Comparison of ENCODE assay signal across 26 mouse cellular contexts in the genomic region with DNA sequence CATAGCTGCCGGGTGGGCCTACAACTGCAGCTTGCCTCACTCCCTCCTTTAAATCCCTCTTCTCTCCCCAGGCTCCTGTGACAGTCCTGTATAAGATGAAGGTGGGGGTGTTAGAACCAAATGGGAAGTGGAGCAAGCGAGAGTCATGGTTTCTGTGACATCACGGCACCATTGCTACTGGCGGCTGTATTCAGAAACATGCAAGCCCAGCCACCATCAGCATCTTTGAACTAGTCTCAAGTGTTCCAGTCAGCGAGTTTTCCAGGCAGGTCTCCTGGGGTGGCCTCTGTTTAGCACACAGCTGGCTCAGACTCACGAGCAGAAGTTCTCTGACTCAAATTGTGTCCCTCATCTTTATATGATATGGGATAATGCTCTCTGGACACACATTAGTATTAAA.
DNase-seq lines count a peak whose midpoint lies in the region; ATAC-seq and TF ChIP-seq lines count a peak whose summit lies in the region.
"Had no signal": no experiment of that assay in that cellular context is flagged by ENCODE, and none has a peak within 500 bp of the region (broad histone marks: within the 10 kb centered on the region; RNA-seq: fewer than 3 reads in every experiment).

No protein-coding gene starts in this region.

- no peak overlapping the region for H3K9ac ChIP-seq in hindbrain, embryonic 15.5 days
- H3K9ac ChIP-seq in hindbrain, embryonic 14.5 days = no peak overlapping the region
- H3K9ac ChIP-seq in CH12.LX (ENCODE audit: insufficient read depth, low read depth) = no peak overlapping the region
- no peak overlapping the region for H3K9ac ChIP-seq in kidney, embryonic 15.5 days
- H3K9ac ChIP-seq: embryonic facial prominence, embryonic 13.5 days; embryonic facial prominence, embryonic 15.5 days; forebrain, embryonic 12.5 days had no signal

- dilution Hi-C loops in CH12.LX (cut with MboI; ENCODE audit: extremely low pct_ligation_motif_present, extremely low pct_unique_long_range_greater_than_20kb, low sequenced_read_pairs) = no loop called here

- no peak overlapping the region for H3K4me3 ChIP-seq in hindbrain, embryonic 15.5 days
- no peak overlapping the region for H3K4me3 ChIP-seq in hindbrain, embryonic 14.5 days (replicated peaks; ENCODE audit: low read length)
- H3K4me3 ChIP-seq in CH12.LX (replicated peaks in 1 of 3; ENCODE audit: low read depth in 2 of 3, low read length in 2 of 3, poor library complexity in 1 of 3) = peak overlapping the region in 2 of 3 experiments; percentile 41 to 49
- H3K4me3 ChIP-seq in kidney, embryonic 15.5 days (replicated peaks) = no peak overlapping the region
- H3K4me3 ChIP-seq: embryonic facial prominence, embryonic 13.5 days; embryonic facial prominence, embryonic 15.5 days; erythroblast, embryonic 14.5 days; forebrain, embryonic 10.5 days; forebrain, embryonic 12.5 days had no signal

- no peaks in the 10 kb centered on the region for H3K4me1 ChIP-seq in hindbrain, embryonic 15.5 days (replicated peaks)
- no peaks in the 10 kb centered on the region for H3K4me1 ChIP-seq in hindbrain, embryonic 14.5 days (replicated peaks; ENCODE audit: control insufficient read depth, insufficient read depth, low read length)
- H3K4me1 ChIP-seq in CH12.LX (ENCODE audit: control insufficient read depth in 1 of 2, insufficient read depth in 2 of 2) = peaks cover 2 to 29% of the 10 kb centered on the region in 2 experiments; a peak in 3 of 4 replicates
- H3K4me1 ChIP-seq in kidney, embryonic 15.5 days = no peaks in the 10 kb centered on the region
- H3K4me1 ChIP-seq: embryonic facial prominence, embryonic 13.5 days; embryonic facial prominence, embryonic 15.5 days; forebrain, embryonic 10.5 days; forebrain, embryonic 12.5 days had no signal

- no peaks in the 10 kb centered on the region for H3K27me3 ChIP-seq in hindbrain, embryonic 15.5 days
- no peaks in the 10 kb centered on the region for H3K27me3 ChIP-seq in hindbrain, embryonic 14.5 days (ENCODE audit: control insufficient read depth, insufficient read depth, low read length)
- H3K27me3 ChIP-seq in CH12.LX (replicated peaks) = no peaks in the 10 kb centered on the region
- H3K27me3 ChIP-seq in kidney, embryonic 15.5 days = no peaks in the 10 kb centered on the region
- H3K27me3 ChIP-seq: embryonic facial prominence, embryonic 13.5 days; embryonic facial prominence, embryonic 15.5 days; forebrain, embryonic 12.5 days had no signal

- DNase-seq in frontal cortex, adult 2 months (ENCODE audit: extremely low spot score in 1 of 2, low spot score in 1 of 2) = no peak
- DNase-seq in gastrocnemius, postnatal 14 days = peak; percentile 25
- DNase-seq in gastrocnemius, adult 8-10 months (ENCODE audit: low spot score in 2 of 2) = no peak
- no peak for DNase-seq in hindbrain, embryonic 14.5 days (ENCODE audit: low spot score)
- DNase-seq in CH12.LX (ENCODE audit: extremely low read depth) = peak; percentile 74
- DNase-seq: adrenal gland, adult 2 months; adrenal gland, postnatal 10 days; adrenal gland, postnatal 25 days; B cell, adult 2 months; cerebellum, adult 11 months; cerebellum, adult 18-20 months; cerebellum, adult 8-10 months; cerebellum, adult 9-11 months; cerebellum, postnatal 14 days; cerebellum, postnatal 36 days; embryo, embryonic 11 days had no signal

- H3K36me3 ChIP-seq in hindbrain, embryonic 15.5 days = no peaks in the 10 kb centered on the region
- H3K36me3 ChIP-seq in hindbrain, embryonic 14.5 days (replicated peaks; ENCODE audit: control insufficient read depth, insufficient read depth) = no peaks in the 10 kb centered on the region
- peaks cover 0 to 3% of the 10 kb centered on the region in 2 experiments for H3K36me3 ChIP-seq in CH12.LX (replicated peaks in 1 of 2; ENCODE audit: control insufficient read depth in 1 of 2, insufficient read depth in 1 of 2, low read length in 1 of 2)
- no peaks in the 10 kb centered on the region for H3K36me3 ChIP-seq in kidney, embryonic 15.5 days
- H3K36me3 ChIP-seq: embryonic facial prominence, embryonic 13.5 days; embryonic facial prominence, embryonic 15.5 days; forebrain, embryonic 10.5 days; forebrain, embryonic 12.5 days had no signal

- H3K79me2 ChIP-seq in CH12.LX (replicated peaks; ENCODE audit: control insufficient read depth, extremely low read depth, insufficient read depth, poor library complexity, severe bottlenecking) = no peaks in the 10 kb centered on the region

- no peak for TF ChIP-seq CTCF in CH12.LX (conservative IDR thresholded peaks at IDR 0.05 in 1 of 2, IDR thresholded peaks at IDR 0.05 in 1 of 2; ENCODE audit: low read depth in 2 of 2, low read length in 2 of 2)

- no peaks in the 10 kb centered on the region for H3K9me3 ChIP-seq in hindbrain, embryonic 15.5 days
- no peaks in the 10 kb centered on the region for H3K9me3 ChIP-seq in hindbrain, embryonic 14.5 days (ENCODE audit: control insufficient read depth, low read length)
- H3K9me3 ChIP-seq in CH12.LX (replicated peaks; ENCODE audit: low read length) = no peaks in the 10 kb centered on the region
- H3K9me3 ChIP-seq in kidney, embryonic 15.5 days (replicated peaks) = no peaks in the 10 kb centered on the region
- H3K9me3 ChIP-seq: embryonic facial prominence, embryonic 13.5 days; embryonic facial prominence, embryonic 15.5 days; forebrain, embryonic 10.5 days; forebrain, embryonic 12.5 days had no signal

- TF ChIP-seq POLR2A in CH12.LX (IDR thresholded peaks at IDR 0.05; ENCODE audit: low read depth, low read length) = no peak

- TF ChIP-seq RAD21 in CH12.LX (IDR thresholded peaks at IDR 0.05; ENCODE audit: low read depth, low read length) = no peak; the same call in 1 of the 2 replicates

- in situ Hi-C loops in CH12.LX (cut with MboI; ENCODE audit: low pct_ligation_motif_present, low pct_unique_long_range_greater_than_20kb, low sequenced_read_pairs) = no loop called here

- no peak overlapping the region for H3K4me2 ChIP-seq in hindbrain, embryonic 15.5 days
- no peak overlapping the region for H3K4me2 ChIP-seq in hindbrain, embryonic 14.5 days (replicated peaks)
- H3K4me2 ChIP-seq in CH12.LX (ENCODE audit: insufficient read depth, low read depth, poor library complexity, severe bottlenecking) = no peak overlapping the region
- no peak overlapping the region for H3K4me2 ChIP-seq in kidney, embryonic 15.5 days
- H3K4me2 ChIP-seq: embryonic facial prominence, embryonic 13.5 days; embryonic facial prominence, embryonic 15.5 days; forebrain, embryonic 12.5 days had no signal

- 56% methylated on average over 6 of the region's 6 CpGs for WGBS in hindbrain, embryonic 15.5 days
- 62% methylated on average over 6 of the region's 6 CpGs for WGBS in hindbrain, embryonic 14.5 days
- 58% methylated on average over 6 of the region's 6 CpGs for WGBS in kidney, embryonic 15.5 days

- H3K27ac ChIP-seq in hindbrain, embryonic 15.5 days (replicated peaks) = no peak overlapping the region
- H3K27ac ChIP-seq in hindbrain, embryonic 14.5 days = no peak overlapping the region
- H3K27ac ChIP-seq in CH12.LX (ENCODE audit: insufficient read depth, low read depth) = no peak overlapping the region
- H3K27ac ChIP-seq in kidney, embryonic 15.5 days = no peak overlapping the region
- H3K27ac ChIP-seq: embryonic facial prominence, embryonic 13.5 days; embryonic facial prominence, embryonic 15.5 days; forebrain, embryonic 10.5 days; forebrain, embryonic 12.5 days had no signal

- TF ChIP-seq EP300 in CH12.LX (IDR thresholded peaks at IDR 0.05; ENCODE audit: low read length) = peak; percentile 61

- intact Hi-C loops in gastrocnemius, postnatal 14 days (cut with DNase I; ENCODE audit: low total_unique reads) = no loop called here

- peak; percentile 58 for ATAC-seq in frontal cortex, adult (ENCODE audit: low TSS enrichment)
- ATAC-seq in hindbrain, embryonic 15.5 days (ENCODE audit: low FRiP score, low read depth) = peak; percentile 30; the same call in 1 of the 2 replicates
- ATAC-seq in hindbrain, embryonic 14.5 days (ENCODE audit: low FRiP score) = no peak
- no peak for ATAC-seq in kidney, embryonic 15.5 days (replicated peaks; ENCODE audit: low FRiP score)
- ATAC-seq: CD4-positive, CD25-positive, alpha-beta regulatory T cell, adult 4 months; forebrain, embryonic 14.5 days had no signal

TF ChIP-seq in CH12.LX, 34 proteins besides CTCF, POLR2A, EP300 and RAD21 (continues in another document):
- TF ChIP-seq GABPA (IDR thresholded peaks at IDR 0.05; ENCODE audit: insufficient replicate concordance, low read depth, low read length) (no peak), NRF1 (IDR thresholded peaks at IDR 0.05; ENCODE audit: low read depth, low read length) (no peak), JUND (conservative IDR thresholded peaks at IDR 0.05; ENCODE audit: low read depth, low read length) (no peak), SMC3 (IDR thresholded peaks at IDR 0.05; ENCODE audit: low read depth, low read length) (0 out of 2 replicates have a peak, but pooled peaks have one; percentile 1), CHD2 (IDR thresholded peaks at IDR 0.05; ENCODE audit: low read length) (peak; percentile 48), SIN3A (IDR thresholded peaks at IDR 0.05; ENCODE audit: low read length) (no peak), MAX (IDR thresholded peaks at IDR 0.05; ENCODE audit: low read length) (no peak), MYC (IDR thresholded peaks at IDR 0.05; ENCODE audit: low read depth, low read length) (0 out of 2 replicates have a peak, but pooled peaks have one; percentile 14), RCOR1 (conservative IDR thresholded peaks at IDR 0.05; ENCODE audit: low read depth, low read length) (no peak), NELFE (IDR thresholded peaks at IDR 0.05; ENCODE audit: low read depth, low read length) (no peak), MXI1 (IDR thresholded peaks at IDR 0.05; ENCODE audit: low read depth, low read length) (no peak; the same call in 1 of the 2 replicates), PAX5 (IDR thresholded peaks at IDR 0.05; ENCODE audit: low read length) (no peak), HCFC1 (IDR thresholded peaks at IDR 0.05; ENCODE audit: low read depth, low read length) (no peak), ZMIZ1 (IDR thresholded peaks at IDR 0.05; ENCODE audit: low read depth, low read length) (no peak), MAZ (IDR thresholded peaks at IDR 0.05; ENCODE audit: low read depth, low read length) (no peak), TCF12 (IDR thresholded peaks at IDR 0.05; ENCODE audit: low read depth, low read length) (no peak), KAT2A (IDR thresholded peaks at IDR 0.05; ENCODE audit: insufficient replicate concordance, low read length) (no peak), ELF1 (IDR thresholded peaks at IDR 0.05; ENCODE audit: low read depth, low read length) (0 out of 2 replicates have a peak, but pooled peaks have one; percentile 18), MAFK (IDR thresholded peaks at IDR 0.05; ENCODE audit: insufficient replicate concordance, low read length) (no peak), ZNF384 (IDR thresholded peaks at IDR 0.05; ENCODE audit: low read depth, low read length) (no peak), ZC3H11A (IDR thresholded peaks at IDR 0.05; ENCODE audit: low read depth, low read length) (no peak), IRF4 (IDR thresholded peaks at IDR 0.05; ENCODE audit: low read depth, low read length) (peak; percentile 54), TBP (conservative IDR thresholded peaks at IDR 0.05; ENCODE audit: low read depth, low read length) (no peak)

Comparison
In these comparisons a context has a peak if more than half of its experiments do, and no peak if none do; other contexts are left out.
1. ATAC-seq: peak in frontal cortex, adult (single experiment) and hindbrain, embryonic 15.5 days (single experiment); none in hindbrain, embryonic 14.5 days (single experiment) and kidney, embryonic 15.5 days (single experiment).
2. DNase-seq: peak in gastrocnemius, postnatal 14 days (single experiment) and CH12.LX (single experiment); none in frontal cortex, adult 2 months (0 of 2), gastrocnemius, adult 8-10 months (0 of 2) and hindbrain, embryonic 14.5 days (single experiment).
3. H3K4me3 ChIP-seq: peak in CH12.LX (2 of 3); none in hindbrain, embryonic 15.5 days (single experiment), hindbrain, embryonic 14.5 days (single experiment) and kidney, embryonic 15.5 days (single experiment).